In genomic region chr16:38254001-38254400, GRCm38 (mm10) we compare ENCODE assay signal across 27 mouse cellular contexts. TPM values are rescaled to one million over a fixed set of nuclear protein-coding genes. Genes with fewer than 3 reads are reported as not detected.
DNase-seq lines count a peak whose midpoint lies in the region; ATAC-seq and TF ChIP-seq lines count a peak whose summit lies in the region.
"Had no signal": no experiment of that assay in that cellular context is flagged by ENCODE, and none has a peak within 500 bp of the region (broad histone marks: within the 10 kb centered on the region; RNA-seq: fewer than 3 reads in every experiment).

No protein-coding gene starts in this region.

- intact Hi-C loops in heart, postnatal 36 days (cut with DNase I): no loop called here

- peak; percentile 86 for DNase-seq in heart, adult 11 months
- DNase-seq in heart, postnatal 36 days: no peak
- DNase-seq in ES-CJ7 (ENCODE audit: low read depth, low spot score): peak; percentile 58
- peak; percentile 21 for DNase-seq in adrenal gland, postnatal 25 days
- DNase-seq in lung, postnatal 25 days (ENCODE audit: low spot score): peak; percentile 21
- DNase-seq in cerebellum, adult 2 months: no peak
- no peak for DNase-seq in urinary bladder, adult 18-20 months (ENCODE audit: low spot score in 2 of 2)
- DNase-seq: cerebellum, adult 11 months; gastrocnemius, adult 2 months; heart, adult 2 months; kidney, adult 8-10 months; kidney, postnatal 36 days; layer of hippocampus, adult 9-11 months; right cerebral cortex, postnatal 4 days; thymus, postnatal 25 days had no signal

- no peak overlapping the region for H3K4me3 ChIP-seq in cerebellum, adult 2 months (replicated peaks; ENCODE audit: insufficient read depth, low read depth, low read length)
- no peak overlapping the region for H3K4me3 ChIP-seq in liver, embryonic 12.5 days
- H3K4me3 ChIP-seq: forebrain, embryonic 10.5 days; gastrocnemius, adult 2 months; heart, adult 2 months; hindbrain, embryonic 13.5 days; limb, embryonic 13.5 days had no signal

- no peak overlapping the region for H3K4me2 ChIP-seq in liver, embryonic 12.5 days
- H3K4me2 ChIP-seq: hindbrain, embryonic 13.5 days; limb, embryonic 13.5 days; midbrain, embryonic 11.5 days had no signal

- no peak overlapping the region for H3K27ac ChIP-seq in cerebellum, adult 2 months (ENCODE audit: insufficient read depth, low read length)
- no peak overlapping the region for H3K27ac ChIP-seq in liver, embryonic 12.5 days
- H3K27ac ChIP-seq: forebrain, embryonic 10.5 days; gastrocnemius, adult 2 months; heart, adult 2 months; hindbrain, embryonic 13.5 days; limb, embryonic 13.5 days; liver, embryonic 14.5 days; macrophage; stomach, postnatal 0 days had no signal

- H3K36me3 ChIP-seq in liver, embryonic 12.5 days: no peaks in the 10 kb centered on the region
- H3K36me3 ChIP-seq: forebrain, embryonic 10.5 days; hindbrain, embryonic 13.5 days; limb, embryonic 13.5 days had no signal

- H3K27me3 ChIP-seq in cerebellum, adult 2 months (ENCODE audit: control insufficient read depth, insufficient read depth, low read length): no peaks in the 10 kb centered on the region
- peaks cover 7% of the 10 kb centered on the region; the same call in 1 of the 2 replicates for H3K27me3 ChIP-seq in liver, embryonic 12.5 days (replicated peaks)
- H3K27me3 ChIP-seq: hindbrain, embryonic 13.5 days; limb, embryonic 13.5 days; Patski had no signal

- 78% methylated on average over 14 of the region's 14 CpGs for WGBS in cerebellum, adult 2 months
- WGBS in liver, embryonic 12.5 days (ENCODE audit: insufficient replicate concordance): 64% methylated on average over 14 of the region's 14 CpGs

- ATAC-seq in liver, embryonic 12.5 days: no peak
- ATAC-seq: inflammation-experienced regulatory T-cells, adult 6 months; Patski had no signal

- no peaks in the 10 kb centered on the region for H3K9me3 ChIP-seq in liver, embryonic 12.5 days (replicated peaks)
- H3K9me3 ChIP-seq: forebrain, embryonic 10.5 days; hindbrain, embryonic 13.5 days; limb, embryonic 13.5 days had no signal

- no peak for TF ChIP-seq CTCF in cerebellum, adult 2 months (IDR thresholded peaks at IDR 0.05; ENCODE audit: borderline replicate concordance, insufficient read depth, low read depth, low read length)

- TF ChIP-seq POLR2A in cerebellum, adult 2 months (IDR thresholded peaks at IDR 0.05; ENCODE audit: borderline replicate concordance, insufficient read depth, low read length): no peak

- no peak overlapping the region for H3K9ac ChIP-seq in liver, embryonic 12.5 days
- H3K9ac ChIP-seq: hindbrain, embryonic 13.5 days; limb, embryonic 13.5 days; liver, embryonic 14.5 days had no signal

- no peaks in the 10 kb centered on the region for H3K4me1 ChIP-seq in cerebellum, adult 2 months (ENCODE audit: control insufficient read depth, insufficient read depth, low read length)
- no peaks in the 10 kb centered on the region for H3K4me1 ChIP-seq in liver, embryonic 12.5 days
- H3K4me1 ChIP-seq: hindbrain, embryonic 13.5 days had no signal

RNA-seq across cellular contexts. Expression of gene Nr1i2, which starts 40.6 kb away (rescaled TPM):
- not detected for total RNA-seq in heart, postnatal 36 days (2021)
- total RNA-seq in adrenal gland, postnatal 25 days (2021): not detected in 2 replicates
- polyA plus RNA-seq in cerebellum, adult 2 months (2012; rRNA removed): 0.05 TPM in 1 of 2 replicates, not detected in the other
- polyA plus RNA-seq in liver, embryonic 12.5 days (2016; fragmentation: Nextera tagmentation; extraction: Ambion mirVana): 1.4 and 1.8 TPM in 2 replicates
- total RNA-seq: CH12.LX; gastrocnemius, adult 2 months; heart, adult 2 months; left cerebral cortex, postnatal 14 days had no signal
- polyA plus RNA-seq: forebrain, embryonic 10.5 days; heart, adult 2 months; hindbrain, embryonic 13.5 days; inflammation-experienced regulatory T-cells, adult 6 months; limb, embryonic 13.5 days; macrophage; midbrain, embryonic 11.5 days had no signal

Comparison
In these comparisons a context has a peak if more than half of its experiments do, and no peak if none do; other contexts are left out.
1. DNase-seq: peak in heart, adult 11 months (single experiment), ES-CJ7 (single experiment), adrenal gland, postnatal 25 days (single experiment) and lung, postnatal 25 days (single experiment); none in heart, postnatal 36 days (0 of 2), cerebellum, adult 2 months (0 of 2) and urinary bladder, adult 18-20 months (0 of 2).